Mouse (Mus musculus) intestine, postnatal 0 days (tissue): ENCODE measurements around the gene Atp6v1g1. TPM values are rescaled to one million over a fixed set of nuclear protein-coding genes. Genes with fewer than 3 reads are reported as not detected.

ENCODE experiments used
- ATAC-seq: fragments of 200-750 bp; cut with Nextera tagmentation; 2 replicates; pipeline ENCODE4 v1.8.0; 2017; ENCODE audit warnings: mild to moderate bottlenecking, moderate TSS enrichment, moderate library complexity
- H3K27ac ChIP-seq: fragments of 300-500 bp; sonication (generic); 2 replicates; pipeline ENCODE4 v1.5.1; 2014; ENCODE audit warnings: mild to moderate bottlenecking, low read depth, low read length, moderate library complexity
- H3K27me3 ChIP-seq: fragments of 300-500 bp; sonication (generic); replicated peaks from 2 replicates; pipeline ENCODE4 v1.6.1; 2014; ENCODE audit warnings: low read length, mixed read lengths; ENCODE audit not compliant: control insufficient read depth, insufficient read depth
- H3K36me3 ChIP-seq: fragments of 300-500 bp; sonication (generic); 2 replicates; pipeline ENCODE4 v1.6.1; 2014; ENCODE audit warnings: mild to moderate bottlenecking, moderate library complexity; ENCODE audit not compliant: control insufficient read depth, insufficient read depth
- H3K4me1 ChIP-seq: fragments of 300-500 bp; sonication (generic); replicated peaks from 2 replicates; pipeline ENCODE4 v1.6.1; 2014; ENCODE audit warnings: antibody characterized with exemption, low read length, mixed read lengths; ENCODE audit not compliant: control insufficient read depth, insufficient read depth
- H3K4me2 ChIP-seq: fragments of 300-500 bp; sonication (generic); replicated peaks from 2 replicates; pipeline ENCODE4 v1.6.1; 2014; ENCODE audit warnings: low read depth, mild to moderate bottlenecking, moderate library complexity
- H3K4me3 ChIP-seq: fragments of 300-500 bp; sonication (generic); 2 replicates; pipeline ENCODE4 v1.5.1; 2014; ENCODE audit warnings: low read depth, low read length
- H3K9ac ChIP-seq: fragments of 300-500 bp; sonication (generic); 2 replicates; pipeline ENCODE4 v1.6.1; 2014; ENCODE audit warnings: mild to moderate bottlenecking, low read depth, low read length
- H3K9me3 ChIP-seq: fragments of 300-500 bp; sonication (generic); 2 replicates; pipeline ENCODE4 v1.6.1; 2016; ENCODE audit warnings: mixed run types; ENCODE audit not compliant: control insufficient read depth
- CTCF ChIP-seq: sonication (generic); IDR thresholded peaks from 2 replicates; pipeline ENCODE4 v1.5.1; 2016; ENCODE audit warnings: low read depth, mild to moderate bottlenecking, control low read depth, antibody characterized with exemption, moderate library complexity
- WGBS: fragments of 180-500 bp; shearing (Covaris S2); extraction: QIAGEN DNeasy Blood & Tissue Kit; methylation state at CpG from one replicate; pipeline ENCODE4 v1.1.7; 2014; 5-methylcytosine and 5-hydroxymethylcytosine counted together
- polyA plus RNA-seq: library from polyadenylated mRNA; unstranded; fragments of >200 nt; fragmentation: Nextera tagmentation; extraction: Ambion mirVana; gene quantifications from 2 replicates; pipeline ENCODE4 v1.2.1, GENCODE M21; 2015

The Atp6v1g1 gene
- polyA plus RNA-seq, 1 experiment from 2014 or later = 364 TPM

DNA sequence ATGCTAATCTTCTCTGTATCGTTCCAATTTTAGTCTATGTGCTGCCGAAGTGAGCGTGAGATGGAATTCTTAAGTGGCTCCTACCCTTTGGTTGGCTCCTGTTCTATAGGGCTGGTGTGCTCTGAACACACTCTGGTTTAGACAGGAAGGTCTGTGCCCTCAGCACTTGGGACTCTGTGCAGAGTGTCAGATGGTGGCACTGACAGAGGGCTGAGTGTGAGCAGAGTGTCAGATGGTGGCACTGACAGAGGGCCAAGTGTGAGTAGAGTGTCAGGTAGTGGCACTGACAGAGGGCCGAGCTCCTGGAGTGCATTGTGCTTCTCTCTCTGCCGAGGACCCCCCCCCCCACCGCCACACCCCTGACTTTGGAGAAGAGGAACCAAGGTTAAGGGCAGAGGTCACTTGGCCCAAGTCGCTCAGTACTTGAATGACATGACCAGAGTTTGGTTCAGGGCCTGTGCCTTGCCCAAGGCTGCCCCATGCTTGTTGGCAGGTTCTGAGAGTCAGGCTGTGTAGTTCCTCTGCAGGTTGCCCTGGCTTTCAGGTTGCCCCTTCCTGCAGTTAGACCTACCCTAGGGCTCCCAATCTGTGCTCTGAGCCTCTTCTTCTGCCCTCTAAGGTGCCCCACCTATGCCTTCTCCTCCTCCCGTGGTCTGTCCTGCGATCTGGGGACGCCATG lies 23.3 kb downstream of the Atp6v1g1 start:
- TF ChIP-seq CTCF = no peak
- Histone ChIP-seq H3K4me2 (no peak overlapping the region), H3K9me3 (no peaks in the 10 kb centered on the region), H3K4me1 (no peaks in the 10 kb centered on the region), H3K27me3 (no peaks in the 10 kb centered on the region), H3K9ac (no peak overlapping the region), H3K27ac (no peak overlapping the region), H3K36me3 (peaks cover 84% of the 10 kb centered on the region), H3K4me3 (no peak overlapping the region)
- no peak for ATAC-seq
- 86% methylated on average over 10 of the region's 10 CpGs for WGBS

GRCm38 (mm10) chr4:63569322-63569721 lies 24.8 kb downstream of the Atp6v1g1 start:
- ATAC-seq = no peak
- Histone ChIP-seq H3K27me3 (no peaks in the 10 kb centered on the region), H3K4me3 (no peak overlapping the region), H3K9ac (no peak overlapping the region), H3K4me1 (no peaks in the 10 kb centered on the region), H3K4me2 (no peak overlapping the region), H3K9me3 (no peaks in the 10 kb centered on the region), H3K36me3 (peaks cover 79% of the 10 kb centered on the region), H3K27ac (no peak overlapping the region)
- TF ChIP-seq CTCF = no peak
- WGBS = 73% methylated on average over 8 of the region's 8 CpGs

DNA sequence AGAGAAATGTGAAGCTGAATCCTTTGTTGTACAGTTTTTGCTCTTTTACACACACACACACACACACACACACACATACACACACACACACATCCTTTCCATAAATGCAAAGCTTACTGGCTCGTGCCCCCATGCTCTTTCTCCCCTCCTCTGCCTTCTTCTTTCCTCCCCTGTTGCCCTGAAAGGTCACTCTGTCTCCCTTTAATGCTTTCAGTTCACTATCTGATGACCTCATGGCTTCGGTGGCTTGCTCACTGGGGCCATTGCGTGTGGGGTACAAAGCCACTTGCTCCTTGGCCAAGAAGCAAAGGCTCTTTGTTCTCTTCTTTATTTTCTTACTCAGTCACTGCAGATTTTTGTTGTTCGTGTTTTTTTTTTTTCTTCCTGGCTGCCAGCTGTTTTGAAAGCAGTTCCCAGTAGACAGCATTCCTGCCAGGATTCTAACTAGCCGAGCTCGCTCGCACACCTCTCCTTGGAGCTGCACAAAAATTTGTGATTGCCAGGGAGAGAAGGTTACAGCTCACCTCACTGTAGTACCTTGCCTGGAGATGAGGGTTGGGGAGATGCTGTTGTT lies 25.7 kb downstream of the Atp6v1g1 start:
- Histone ChIP-seq H3K27me3 (no peaks in the 10 kb centered on the region), H3K4me1 (no peaks in the 10 kb centered on the region), H3K27ac (no peak overlapping the region), H3K9ac (no peak overlapping the region), H3K36me3 (peaks cover 71% of the 10 kb centered on the region), H3K9me3 (no peaks in the 10 kb centered on the region), H3K4me2 (no peak overlapping the region), H3K4me3 (no peak overlapping the region)
- no peak for ATAC-seq
- TF ChIP-seq CTCF = no peak
- 50% methylated on average over 7 of the region's 7 CpGs for WGBS

- Histone ChIP-seq H3K4me1 (no peaks in the 10 kb centered on the region), H3K4me3 (no peak overlapping the region), H3K9ac (no peak overlapping the region), H3K36me3 (peaks cover 61% of the 10 kb centered on the region), H3K27me3 (no peaks in the 10 kb centered on the region), H3K27ac (no peak overlapping the region), H3K4me2 (no peak overlapping the region), H3K9me3 (no peaks in the 10 kb centered on the region)
- ATAC-seq = no peak
- WGBS = 87% methylated on average over 5 of the region's 5 CpGs
- TF ChIP-seq CTCF = no peak
Measured at GRCm38 (mm10) chr4:63572621-63573020, 28.0 kb downstream of the Atp6v1g1 start.

DNA sequence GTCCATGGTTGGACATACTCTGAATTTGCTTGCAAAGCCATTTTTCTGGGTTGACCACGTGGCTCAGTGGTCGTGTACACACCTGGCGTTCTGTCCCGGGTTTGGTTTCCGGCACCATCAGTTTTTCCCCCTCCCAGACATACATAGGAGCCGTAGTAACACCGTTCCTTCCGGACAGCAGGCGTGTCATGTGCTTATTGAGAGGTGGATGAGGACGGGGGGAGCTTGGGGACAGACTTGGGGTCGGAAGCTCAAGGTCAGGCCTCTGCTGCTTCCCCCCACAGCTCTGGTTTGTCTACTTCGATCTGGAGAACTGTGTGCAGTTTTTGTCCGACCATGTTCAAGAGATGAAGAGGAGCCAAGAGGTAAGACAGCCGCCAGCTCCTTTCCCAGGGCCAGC lies 35.1 kb downstream of the Atp6v1g1 start:
- Histone ChIP-seq H3K36me3 (peaks cover 36% of the 10 kb centered on the region), H3K4me1 (no peaks in the 10 kb centered on the region), H3K27ac (no peak overlapping the region), H3K9ac (no peak overlapping the region), H3K27me3 (no peaks in the 10 kb centered on the region), H3K9me3 (no peaks in the 10 kb centered on the region), H3K4me2 (no peak overlapping the region), H3K4me3 (no peak overlapping the region)
- 84% methylated on average over 14 of the region's 14 CpGs for WGBS
- no peak for TF ChIP-seq CTCF
- no peak for ATAC-seq

- Histone ChIP-seq H3K27me3 (no peaks in the 10 kb centered on the region), H3K4me1 (no peaks in the 10 kb centered on the region), H3K4me2 (no peak overlapping the region), H3K9me3 (no peaks in the 10 kb centered on the region), H3K9ac (no peak overlapping the region), H3K36me3 (peaks cover 39% of the 10 kb centered on the region), H3K4me3 (no peak overlapping the region), H3K27ac (no peak overlapping the region)
- no peak for ATAC-seq
- WGBS = 69% methylated on average over 6 of the region's 6 CpGs
- no peak for TF ChIP-seq CTCF
Measured at GRCm38 (mm10) chr4:63580078-63580477, 35.5 kb downstream of the Atp6v1g1 start.
